In the genomic region with DNA sequence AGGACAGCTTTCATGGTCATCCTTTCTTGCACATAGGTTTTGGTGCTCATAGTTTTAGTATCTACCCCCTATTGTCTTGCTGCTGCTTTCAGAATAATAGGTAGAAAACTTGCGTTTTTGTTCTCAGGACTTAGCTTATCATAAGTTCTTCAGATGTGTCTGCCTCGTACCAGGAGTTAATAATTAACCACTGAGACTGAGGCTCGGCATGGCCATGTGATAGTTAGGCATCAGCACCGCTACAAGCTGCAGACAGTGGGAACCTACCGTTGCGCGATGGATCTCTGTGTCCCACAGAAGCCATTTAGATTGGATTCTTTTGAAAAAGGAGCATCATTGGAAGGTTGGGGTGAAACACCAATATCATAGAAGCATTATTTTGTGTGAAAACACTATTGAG, we compare ENCODE assay signal across 17 mouse cellular contexts.
"Had no signal": no experiment of that assay in that cellular context is flagged by ENCODE, and none has a peak within 500 bp of the region (broad histone marks: within the 10 kb centered on the region; RNA-seq: fewer than 3 reads in every experiment).

No protein-coding gene starts in this region.

- H3K4me2 ChIP-seq: hindbrain, embryonic 14.5 days; limb, embryonic 12.5 days; liver, embryonic 13.5 days; midbrain, embryonic 11.5 days; neural tube, embryonic 13.5 days had no signal

- H3K4me3 ChIP-seq: limb, embryonic 12.5 days; liver, embryonic 13.5 days; megakaryocyte, embryonic 14.5 days; neural tube, embryonic 13.5 days had no signal

- ATAC-seq: lung, postnatal 0 days; midbrain, embryonic 16.5 days had no signal

- DNase-seq: layer of hippocampus, adult 9-11 months; layer of hippocampus, postnatal 36 days; liver, embryonic 13.5 days; lung, adult 2 months; lung, postnatal 4 days; retina, postnatal 1 day; right cerebral cortex, postnatal 4 days; spleen, adult 18-20 months; thymus, postnatal 36 days had no signal

- H3K9me3 ChIP-seq: limb, embryonic 12.5 days; liver, embryonic 13.5 days; megakaryocyte, embryonic 14.5 days; neural tube, embryonic 13.5 days had no signal

- H3K9ac ChIP-seq: hindbrain, embryonic 14.5 days; limb, embryonic 12.5 days; liver, embryonic 13.5 days; neural tube, embryonic 13.5 days had no signal

- H3K27me3 ChIP-seq: limb, embryonic 12.5 days; liver, embryonic 13.5 days; megakaryocyte, embryonic 14.5 days; neural tube, embryonic 13.5 days had no signal

- H3K4me1 ChIP-seq: limb, embryonic 12.5 days; liver, embryonic 13.5 days had no signal

- H3K27ac ChIP-seq: hindbrain, embryonic 14.5 days; kidney, postnatal 0 days; limb, embryonic 12.5 days; liver, embryonic 13.5 days; neural tube, embryonic 13.5 days had no signal
